Mouse (Mus musculus): ENCODE results near the gene Slc2a8. TPM values are rescaled to one million over a fixed set of nuclear protein-coding genes. Genes with fewer than 3 reads are reported as not detected.

Slc2a8 gene
- polyA plus RNA-seq, 1 experiment from 2014 or later: 23.9 TPM

- Histone ChIP-seq H3K36me3 (peaks cover 19% of the 10 kb centered on the region), H3K27me3 (no peaks in the 10 kb centered on the region), H3K9ac (no peak overlapping the region; the same call in 1 of the 2 replicates), H3K9me3 (replicated peaks) (no peaks in the 10 kb centered on the region), H3K27ac (no peak overlapping the region), H3K4me3 (no peak overlapping the region), H3K4me2 (replicated peaks) (peak overlapping the region; percentile 91; the same call in 1 of the 2 replicates), H3K4me1 (peaks cover 27% of the 10 kb centered on the region)
- 90% methylated on average over 9 of the region's 9 CpGs for WGBS
- no peak for ATAC-seq (ENCODE audit: low FRiP score)
Measured at GRCm38 (mm10) chr2:32968024-32968614, 13.8 kb downstream of the Slc2a8 start.

GRCm38 (mm10) chr2:32966689-32967631 lies 14.9 kb downstream of the Slc2a8 start:
- ATAC-seq (ENCODE audit: low FRiP score): peak; percentile 88
- no peaks in the 10 kb centered on the region for H3K9me3 ChIP-seq (replicated peaks)
- peaks cover 20% of the 10 kb centered on the region for H3K36me3 ChIP-seq
- H3K4me3 ChIP-seq: peak overlapping the region; percentile 58
- 1% methylated on average over 55 of the region's 55 CpGs for WGBS
- peaks cover 36% of the 10 kb centered on the region for H3K4me1 ChIP-seq
- H3K27ac ChIP-seq: peak overlapping the region; percentile 92
- no peaks in the 10 kb centered on the region for H3K27me3 ChIP-seq
- H3K9ac ChIP-seq: peak overlapping the region; percentile 73
- H3K4me2 ChIP-seq (replicated peaks): peak overlapping the region; percentile 91

GRCm38 (mm10) chr2:32966184-32966688 lies 15.6 kb downstream of the Slc2a8 start:
- peak overlapping the region; percentile 92 for H3K27ac ChIP-seq
- H3K27me3 ChIP-seq: no peaks in the 10 kb centered on the region
- peak overlapping the region; percentile 58 for H3K4me3 ChIP-seq
- H3K36me3 ChIP-seq: peaks cover 20% of the 10 kb centered on the region
- H3K9me3 ChIP-seq (replicated peaks): no peaks in the 10 kb centered on the region
- peaks cover 35% of the 10 kb centered on the region for H3K4me1 ChIP-seq
- peak overlapping the region; percentile 91 for H3K4me2 ChIP-seq (replicated peaks)
- ATAC-seq (ENCODE audit: low FRiP score): no peak; the same call in 1 of the 2 replicates
- 10% methylated on average over 13 of the region's 13 CpGs for WGBS
- H3K9ac ChIP-seq: peak overlapping the region; percentile 73

- Histone ChIP-seq H3K27ac (no peak overlapping the region), H3K27me3 (no peaks in the 10 kb centered on the region), H3K9ac (no peak overlapping the region), H3K4me2 (replicated peaks) (peak overlapping the region; percentile 91; the same call in 1 of the 2 replicates), H3K4me1 (peaks cover 38% of the 10 kb centered on the region), H3K4me3 (no peak overlapping the region), H3K36me3 (peaks cover 20% of the 10 kb centered on the region), H3K9me3 (replicated peaks) (no peaks in the 10 kb centered on the region)
- ATAC-seq (ENCODE audit: low FRiP score): no peak
- 15% methylated on average over 7 of the region's 7 CpGs for WGBS
Measured at GRCm38 (mm10) chr2:32965511-32966183, 16.2 kb downstream of the Slc2a8 start.

GRCm38 (mm10) chr2:32964659-32965457 lies 17.0 kb downstream of the Slc2a8 start:
- peaks cover 20% of the 10 kb centered on the region for H3K36me3 ChIP-seq
- H3K9ac ChIP-seq: no peak overlapping the region
- H3K27me3 ChIP-seq: no peaks in the 10 kb centered on the region
- H3K4me1 ChIP-seq: peaks cover 40% of the 10 kb centered on the region
- H3K4me2 ChIP-seq (replicated peaks): no peak overlapping the region
- H3K9me3 ChIP-seq (replicated peaks): no peaks in the 10 kb centered on the region
- 26% methylated on average over 10 of the region's 10 CpGs for WGBS
- no peak for ATAC-seq (ENCODE audit: low FRiP score)
- no peak overlapping the region for H3K27ac ChIP-seq
- no peak overlapping the region for H3K4me3 ChIP-seq

- no peak overlapping the region for H3K4me2 ChIP-seq (replicated peaks)
- H3K9ac ChIP-seq: no peak overlapping the region
- H3K36me3 ChIP-seq: peaks cover 20% of the 10 kb centered on the region
- no peak overlapping the region for H3K4me3 ChIP-seq
- H3K27me3 ChIP-seq: no peaks in the 10 kb centered on the region
- WGBS: 91% methylated on average over 1 of the region's 1 CpGs
- peaks cover 44% of the 10 kb centered on the region for H3K4me1 ChIP-seq
- no peaks in the 10 kb centered on the region for H3K9me3 ChIP-seq (replicated peaks)
- no peak overlapping the region for H3K27ac ChIP-seq
- ATAC-seq (ENCODE audit: low FRiP score): no peak
Measured at GRCm38 (mm10) chr2:32963981-32964380, 17.9 kb downstream of the Slc2a8 start.

GRCm38 (mm10) chr2:32963544-32963943 lies 18.3 kb downstream of the Slc2a8 start:
- H3K4me3 ChIP-seq: no peak overlapping the region
- ATAC-seq (ENCODE audit: low FRiP score): no peak
- no peak overlapping the region for H3K27ac ChIP-seq
- no peaks in the 10 kb centered on the region for H3K27me3 ChIP-seq
- H3K9me3 ChIP-seq (replicated peaks): no peaks in the 10 kb centered on the region
- peak overlapping the region; percentile 73 for H3K4me2 ChIP-seq (replicated peaks)
- H3K4me1 ChIP-seq: peaks cover 44% of the 10 kb centered on the region
- 69% methylated on average over 4 of the region's 4 CpGs for WGBS
- peaks cover 20% of the 10 kb centered on the region for H3K36me3 ChIP-seq
- no peak overlapping the region for H3K9ac ChIP-seq

GRCm38 (mm10) chr2:32962875-32963220 lies 19.0 kb downstream of the Slc2a8 start:
- WGBS: 6% methylated on average over 9 of the region's 9 CpGs
- Histone ChIP-seq H3K4me3 (peak overlapping the region; percentile 76), H3K4me1 (peaks cover 42% of the 10 kb centered on the region), H3K9ac (peak overlapping the region; percentile 93), H3K27ac (peak overlapping the region; percentile 72), H3K27me3 (no peaks in the 10 kb centered on the region), H3K9me3 (replicated peaks) (no peaks in the 10 kb centered on the region), H3K36me3 (peaks cover 27% of the 10 kb centered on the region), H3K4me2 (replicated peaks) (peak overlapping the region; percentile 73)
- ATAC-seq (ENCODE audit: low FRiP score): no peak

- ATAC-seq (ENCODE audit: low FRiP score): no peak
- H3K27ac ChIP-seq: peak overlapping the region; percentile 72
- no peaks in the 10 kb centered on the region for H3K9me3 ChIP-seq (replicated peaks)
- peak overlapping the region; percentile 93 for H3K9ac ChIP-seq
- H3K4me1 ChIP-seq: peaks cover 37% of the 10 kb centered on the region
- H3K36me3 ChIP-seq: peaks cover 33% of the 10 kb centered on the region
- H3K27me3 ChIP-seq: no peaks in the 10 kb centered on the region
- H3K4me2 ChIP-seq (replicated peaks): peak overlapping the region; percentile 73
- H3K4me3 ChIP-seq: peak overlapping the region; percentile 76
- 1% methylated on average over 33 of the region's 33 CpGs for WGBS
Measured at GRCm38 (mm10) chr2:32962062-32962874, 19.6 kb downstream of the Slc2a8 start.

GRCm38 (mm10) chr2:32961192-32961995 lies 20.5 kb downstream of the Slc2a8 start, which contains the start of the genes Rpl12 and Lrsam1:
Gene Rpl12, plus strand, starts transcription at chr2:32961559.
Gene Lrsam1, minus strand, starts transcription at chr2:32961614.
- peak within 1 kb of the TSS; percentile 73 for H3K4me2 ChIP-seq (replicated peaks)
- peak within 1 kb of the TSS; percentile 72 for H3K27ac ChIP-seq
- no peaks in the 10 kb centered on the region for H3K9me3 ChIP-seq (replicated peaks)
- peaks cover 33% of the 10 kb centered on the region for H3K4me1 ChIP-seq
- H3K36me3 ChIP-seq: peaks cover 40% of the 10 kb centered on the region
- no peaks in the 10 kb centered on the region for H3K27me3 ChIP-seq
- ATAC-seq (ENCODE audit: low FRiP score): peak; percentile 93
- H3K9ac ChIP-seq: peak within 1 kb of the TSS; percentile 93
- peak within 1 kb of the TSS; percentile 76 for H3K4me3 ChIP-seq
- WGBS: 3% methylated on average over 55 of the region's 55 CpGs
